Mouse (Mus musculus): Measurements from ENCODE around the gene H2-Q10.

DNA sequence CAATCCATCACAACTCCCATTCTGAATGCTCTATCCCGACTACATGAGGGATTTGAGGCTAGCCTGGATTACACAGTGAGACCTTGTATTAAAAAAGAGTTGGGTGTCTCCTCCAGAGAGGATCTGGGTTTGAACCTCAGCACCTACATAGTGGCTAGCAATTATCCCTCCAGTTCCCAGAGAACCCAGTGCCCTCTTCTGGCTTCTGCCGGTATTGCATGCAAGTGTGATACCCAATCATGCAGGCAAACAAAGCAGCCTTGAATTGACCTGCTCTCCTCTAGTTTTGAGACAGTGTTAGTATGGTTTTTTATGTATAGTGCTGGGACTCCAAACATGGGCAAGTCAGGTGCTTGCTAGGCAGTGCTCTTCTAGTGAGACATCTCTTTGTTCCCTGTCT lies 44.0 kb downstream of the H2-Q10 start:
- TF ChIP-seq CTCF (conservative IDR thresholded peaks at IDR 0.05; ENCODE audit: low read length) = peak; percentile 96
- TF ChIP-seq POU5F1 (IDR thresholded peaks at IDR 0.05; ENCODE audit: borderline replicate concordance, low read length) = no peak
- no peak for TF ChIP-seq NANOG (IDR thresholded peaks at IDR 0.05; ENCODE audit: borderline replicate concordance, low read length)
